Mouse (Mus musculus): ENCODE measurements around the gene Kcnh7. TPM values are rescaled to one million over a fixed set of nuclear protein-coding genes. Genes with fewer than 3 reads are reported as not detected.

The Kcnh7 gene
- polyA plus RNA-seq (2017; shearing (Covaris generic)) = not detected

DNA sequence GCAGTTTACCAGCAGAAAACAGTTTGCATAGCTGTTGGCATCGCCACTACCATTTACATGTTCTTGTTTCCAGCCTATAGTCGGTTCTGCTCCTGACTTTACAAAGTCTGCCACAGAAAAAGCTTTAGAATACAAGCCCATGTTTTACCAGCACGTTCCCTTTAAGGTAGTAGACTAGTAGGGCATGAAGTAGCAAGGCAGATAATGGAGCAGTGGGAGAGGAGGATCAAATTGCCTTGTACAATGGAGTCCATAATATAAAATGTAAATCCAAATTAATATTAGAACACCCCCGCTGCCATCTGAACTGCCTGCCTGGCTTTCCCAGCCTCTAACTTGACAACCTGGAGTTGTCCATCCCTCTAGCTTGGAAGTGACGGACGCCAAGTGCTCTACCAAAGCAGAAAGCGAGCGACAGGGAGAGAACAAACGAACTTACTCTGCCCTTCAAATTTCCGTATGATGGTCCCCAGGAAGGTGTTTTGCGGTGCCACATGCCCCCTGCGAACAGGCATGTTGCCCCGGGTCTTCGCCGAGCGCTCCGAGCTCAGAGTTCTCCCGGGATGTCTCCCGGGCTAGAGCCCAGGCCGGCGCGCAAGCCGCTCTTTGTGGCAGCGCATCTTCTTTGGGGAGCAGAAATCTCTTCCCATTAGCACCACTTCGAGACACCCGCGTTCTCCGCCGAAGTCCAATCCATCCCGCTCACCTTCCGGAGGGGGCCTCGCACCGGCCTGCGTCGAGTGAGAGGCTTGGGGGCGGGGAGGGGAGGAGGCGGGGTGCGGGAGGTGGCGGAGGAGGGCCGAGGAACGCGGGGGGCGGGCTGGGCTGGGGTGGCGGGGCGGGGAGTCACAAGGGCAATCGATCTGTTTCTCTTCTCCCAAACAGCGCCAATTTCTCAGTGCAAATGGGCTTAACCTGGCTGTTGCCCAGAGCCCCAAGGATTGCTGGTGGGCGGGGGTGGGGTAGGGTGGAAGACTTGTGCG lies at the start of gene Kcnh7:
Gene Kcnh7 (minus strand): TSS at position 725 of the 983 bp plus-strand sequence.

DNA sequence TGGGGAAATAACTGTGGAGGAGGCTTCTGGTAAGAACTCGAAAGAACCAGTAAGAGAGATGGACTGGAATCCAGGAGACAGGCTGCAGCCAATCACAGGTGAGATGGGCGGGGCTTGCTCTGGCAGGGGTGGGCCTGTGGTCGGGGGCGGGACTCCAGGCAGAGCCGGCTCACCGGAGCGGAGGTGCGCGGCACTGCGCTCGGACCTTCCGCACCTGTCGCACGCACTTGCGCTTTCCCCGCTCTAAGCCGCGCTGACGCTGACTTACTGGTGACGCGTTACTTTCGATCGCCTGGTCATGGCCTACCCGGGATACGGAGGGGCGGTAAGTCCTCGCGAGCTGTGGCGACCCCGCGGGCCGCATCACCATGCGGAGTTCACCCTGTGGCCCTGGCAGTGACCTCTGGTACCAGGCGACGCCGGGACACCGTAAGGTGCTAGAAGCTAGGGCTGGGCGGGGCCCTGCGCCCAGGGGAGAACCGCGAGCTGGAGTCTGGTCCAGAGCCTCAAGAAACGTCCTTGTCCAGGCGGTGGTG lies 519.9 kb downstream of the Kcnh7 start, which contains the start of gene Gca:
Gene Gca (plus strand): TSS at position 151 of the 536 bp plus-strand sequence.

DNA sequence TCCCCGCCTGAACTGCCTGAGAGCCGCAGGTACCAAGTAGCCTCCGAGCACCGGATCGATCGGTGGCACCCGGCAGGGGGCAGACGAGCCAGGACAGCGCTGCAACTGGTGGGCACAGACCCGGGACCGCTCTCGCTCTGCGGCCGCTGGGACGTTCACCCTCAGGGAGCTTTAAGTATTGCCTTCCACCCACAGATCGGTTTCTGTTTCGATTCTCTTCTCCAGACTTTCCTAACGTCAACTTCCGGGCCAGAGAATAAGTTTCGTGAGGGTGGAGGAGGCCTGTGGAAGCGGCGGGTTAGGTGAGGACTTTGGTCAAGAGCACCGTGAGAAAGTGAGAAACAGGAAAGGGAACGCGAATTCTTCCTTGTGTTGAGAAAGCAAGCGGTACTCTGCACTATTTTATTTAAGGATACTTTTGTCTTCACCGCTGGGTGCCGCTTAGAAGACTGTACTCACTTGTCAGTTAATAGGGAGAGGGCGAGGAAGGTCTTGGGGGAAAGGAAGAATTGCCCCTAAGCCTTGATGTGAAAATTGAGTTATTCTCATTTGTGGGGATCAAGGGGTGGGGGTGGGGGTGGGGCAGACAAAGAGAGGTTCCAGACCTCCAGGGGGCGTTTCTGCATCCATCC lies 538.0 kb downstream of the Kcnh7 start, which contains the start of gene Ifih1:
Gene Ifih1 (minus strand): TSS at position 242 of the 632 bp plus-strand sequence.

